Mouse (Mus musculus): ENCODE data around the gene Cs.

GRCm38 (mm10) chr10:128344568-128345275 lies 7.2 kb downstream of the Cs start:
- TF ChIP-seq POLR2A (IDR thresholded peaks at IDR 0.05; ENCODE audit: low read depth, low read length) (no peak), CTCF (IDR thresholded peaks at IDR 0.05; ENCODE audit: borderline replicate concordance, insufficient read depth, low read length) (no peak)
